Mouse (Mus musculus): Measurements from ENCODE around the gene Kif22. TPM values are rescaled to one million over a fixed set of nuclear protein-coding genes. Genes with fewer than 3 reads are reported as not detected.

Gene Kif22
- total RNA-seq, 2 experiments from 2014 or later: 1.7 to 2.4 TPM

DNA sequence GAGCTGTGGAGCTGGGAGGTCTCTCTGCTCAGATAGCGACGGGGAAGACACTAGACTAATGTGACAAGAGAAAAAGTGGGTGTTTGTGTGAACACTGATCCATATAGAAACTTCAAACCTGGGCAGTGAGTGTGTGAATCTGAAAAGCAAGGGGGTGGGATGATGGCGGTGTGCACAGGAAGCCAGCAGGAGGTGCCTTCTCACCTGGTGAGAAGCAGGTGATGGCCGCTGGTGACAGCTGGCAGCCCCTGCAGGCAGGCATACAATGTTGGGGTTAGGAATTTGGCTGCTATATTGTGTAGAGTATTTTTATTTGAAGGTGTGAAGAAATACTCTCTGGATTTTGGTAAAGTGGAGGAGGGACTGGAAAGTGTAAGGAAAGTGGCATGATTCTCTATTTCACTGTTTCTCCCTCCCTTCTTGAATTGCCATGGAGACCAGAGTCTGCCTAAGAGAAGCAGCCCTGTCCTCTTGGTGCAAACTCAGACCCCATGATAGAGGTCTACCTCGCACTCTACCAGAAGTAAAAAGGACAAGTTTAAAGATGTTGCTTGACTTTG, 12.8 kb upstream of the Kif22 start:
- no peak for DNase-seq (ENCODE audit: low spot score in 2 of 2)

DNA sequence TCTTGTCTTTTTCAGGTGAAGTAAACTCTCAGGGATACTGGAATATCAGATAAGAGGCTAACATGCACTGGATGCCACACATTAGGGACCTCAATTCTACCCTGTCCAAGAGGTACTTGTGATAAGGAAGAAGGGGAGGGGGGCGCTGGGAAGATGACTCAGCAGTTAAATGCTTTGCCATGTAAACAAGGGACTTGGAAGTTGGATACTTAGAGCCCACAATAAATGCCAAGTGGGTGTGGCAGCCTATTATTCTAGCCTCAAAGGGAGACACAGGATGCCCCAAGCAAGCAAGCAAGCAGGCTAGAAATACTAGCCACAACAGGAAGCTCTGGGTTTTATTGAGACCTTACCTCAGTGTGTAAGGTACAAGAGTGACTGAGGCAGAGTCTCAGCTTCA, 11.0 kb downstream of the Kif22 start:
- DNase-seq (ENCODE audit: low spot score in 2 of 2): no peak

DNA sequence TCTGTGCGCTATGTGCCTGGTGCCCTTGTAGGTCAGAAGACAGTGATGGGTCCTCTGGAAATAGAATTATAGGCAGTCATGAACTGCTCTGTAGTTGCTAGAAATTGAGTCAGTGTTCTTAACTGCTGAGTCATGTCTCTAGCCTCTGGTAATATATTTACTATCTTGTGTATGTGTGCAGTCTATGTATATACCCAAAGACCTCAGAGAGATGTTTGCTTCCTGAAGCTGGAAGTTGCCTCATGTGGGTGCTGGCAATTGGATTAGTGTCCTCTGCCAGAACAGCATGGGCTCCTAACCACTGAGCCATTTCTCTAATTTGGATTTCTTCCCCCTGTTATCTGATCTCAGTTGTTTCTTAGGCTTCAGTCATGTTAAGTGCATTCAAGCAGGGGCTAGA, 12.1 kb downstream of the Kif22 start:
- no peak for DNase-seq (ENCODE audit: low spot score in 2 of 2)

DNA sequence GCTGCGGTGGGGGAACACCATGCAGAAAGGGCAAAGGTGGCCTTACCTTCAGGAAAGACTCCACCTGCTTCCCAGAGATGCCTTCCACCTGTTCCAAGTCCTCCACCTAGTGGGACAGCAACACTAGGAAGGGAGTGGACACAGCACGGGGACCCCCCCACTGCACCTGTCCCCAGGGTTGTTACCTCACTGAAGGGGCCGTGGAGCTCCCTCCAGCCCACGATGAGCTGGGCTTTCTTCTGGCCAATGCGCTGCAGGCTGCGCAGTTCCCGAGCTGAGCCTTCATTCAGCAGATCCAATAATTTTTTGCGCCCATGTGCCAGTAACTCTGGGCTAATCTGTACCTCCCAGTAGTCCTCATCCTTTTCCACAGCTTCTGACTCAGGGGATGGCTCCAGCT, 14.4 kb downstream of the Kif22 start:
- DNase-seq (ENCODE audit: low spot score in 2 of 2): no peak

DNA sequence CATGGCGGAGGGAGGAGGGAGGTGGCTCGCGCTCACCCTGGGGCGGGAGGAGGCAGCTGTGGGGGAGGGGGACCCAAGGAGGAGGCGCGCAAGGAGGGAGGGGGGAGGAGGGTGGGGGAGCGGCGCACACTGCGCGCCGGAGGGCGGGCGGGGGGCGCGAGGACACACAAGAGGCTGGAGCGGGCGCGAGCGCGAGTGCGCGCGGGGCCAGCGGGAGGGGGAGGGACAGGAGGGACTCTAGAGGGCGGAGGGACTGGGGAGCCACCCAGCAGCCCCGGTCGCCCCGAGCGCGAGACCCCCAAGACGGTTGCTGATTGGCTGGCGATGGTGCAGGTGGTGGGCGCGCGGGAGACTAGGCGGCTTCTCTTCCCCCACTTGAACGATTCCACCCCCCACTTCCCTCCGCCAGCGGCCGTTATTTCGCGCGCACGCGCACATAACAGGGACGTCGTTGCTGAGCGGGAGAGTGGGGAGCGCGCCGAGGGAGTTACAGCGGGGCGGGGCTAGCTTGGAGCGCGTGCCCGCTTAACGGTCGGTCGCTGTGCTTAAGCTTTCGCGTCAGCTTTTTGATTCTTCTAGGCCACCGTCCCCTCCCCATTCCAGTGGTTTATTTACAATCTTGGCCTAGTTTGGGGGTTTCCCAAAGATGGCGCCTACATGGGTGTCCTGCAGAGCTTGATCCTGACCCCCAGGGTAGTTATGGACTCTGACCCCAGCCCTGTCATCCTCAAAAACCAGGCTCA, 15.1 kb downstream of the Kif22 start, which contains the start of gene Maz:
Maz (minus strand) TSS at position 54 of the 743 bp plus-strand sequence.
- peak; percentile 98 for DNase-seq (ENCODE audit: low spot score in 2 of 2)

DNA sequence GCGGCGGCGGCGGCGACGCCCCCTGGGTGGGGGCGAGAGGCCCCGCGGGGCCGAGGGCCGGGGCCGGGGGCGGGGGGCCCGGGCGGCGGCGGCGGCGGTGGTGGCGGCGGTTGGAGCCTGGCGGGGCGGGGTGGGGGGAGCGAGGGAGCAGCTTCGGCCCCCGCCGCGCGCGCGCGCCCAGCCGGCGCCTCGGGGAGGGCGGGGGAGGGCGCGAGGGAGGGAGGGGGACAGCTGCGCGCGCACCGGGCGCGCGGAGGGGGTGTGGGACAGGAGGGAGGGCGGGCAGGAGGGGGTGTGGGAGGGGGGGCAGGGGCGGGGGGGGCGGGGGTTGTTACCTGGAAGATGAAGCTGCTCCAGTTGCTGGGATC, 15.7 kb downstream of the Kif22 start:
- peak in 1 of 2 experiments; percentile 80 for DNase-seq (ENCODE audit: low spot score in 2 of 2)

DNA sequence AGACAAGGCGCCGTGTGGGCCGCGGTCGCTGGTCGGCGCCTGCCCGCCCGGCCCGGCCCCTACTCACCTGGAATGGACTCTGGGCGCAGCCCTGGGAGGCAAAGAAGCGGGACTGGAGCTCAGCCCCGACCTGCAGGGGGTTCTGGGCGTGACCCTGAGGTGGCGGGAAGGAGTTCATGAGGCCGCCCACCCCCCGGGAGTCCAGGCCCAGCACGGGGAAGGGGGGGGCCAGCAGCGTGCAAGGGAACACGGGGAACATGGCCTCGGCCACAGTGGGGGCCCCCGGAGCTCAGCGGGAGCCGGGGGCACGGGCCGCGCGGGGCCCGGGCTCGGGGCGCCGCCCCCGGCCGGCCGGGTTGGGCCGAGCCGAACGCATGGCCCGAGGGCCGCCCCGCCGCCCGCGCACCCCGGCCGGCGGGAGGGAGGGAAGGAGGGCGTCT, 16.1 kb downstream of the Kif22 start:
- peak; percentile 52 to 65 for DNase-seq (ENCODE audit: low spot score in 2 of 2)

DNA sequence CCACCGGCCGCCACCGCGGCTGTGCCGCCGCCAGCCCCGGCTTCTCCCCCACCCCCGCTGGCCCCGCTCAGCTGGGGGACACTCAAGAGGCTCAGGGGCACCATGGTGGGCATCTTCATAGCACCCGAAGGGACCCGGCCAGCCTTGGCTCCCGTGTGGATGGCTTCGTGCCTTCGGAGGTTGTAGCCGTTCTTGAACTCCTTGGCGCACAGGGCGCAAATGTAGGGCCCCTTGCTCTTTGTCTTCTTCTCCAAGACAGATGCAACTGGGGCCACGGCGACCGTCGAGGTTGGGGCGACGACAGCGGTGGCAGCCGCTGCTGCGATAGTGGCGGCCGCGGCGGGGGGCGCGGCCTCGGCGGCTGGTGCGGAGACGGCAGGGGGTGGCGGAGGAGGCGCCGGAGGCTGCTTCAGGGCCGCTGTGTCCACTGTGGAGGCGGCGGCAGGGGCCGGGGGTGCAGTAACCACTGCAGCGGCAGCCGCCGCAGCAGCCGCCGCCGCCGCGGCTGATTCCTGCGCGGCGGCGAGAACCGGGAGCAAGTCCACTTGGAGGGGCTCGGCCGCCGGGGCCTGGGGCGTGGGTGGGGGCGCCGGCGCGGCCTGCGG, 16.6 kb downstream of the Kif22 start:
- peak; percentile 59 to 67 for DNase-seq (ENCODE audit: low spot score in 2 of 2)

DNA sequence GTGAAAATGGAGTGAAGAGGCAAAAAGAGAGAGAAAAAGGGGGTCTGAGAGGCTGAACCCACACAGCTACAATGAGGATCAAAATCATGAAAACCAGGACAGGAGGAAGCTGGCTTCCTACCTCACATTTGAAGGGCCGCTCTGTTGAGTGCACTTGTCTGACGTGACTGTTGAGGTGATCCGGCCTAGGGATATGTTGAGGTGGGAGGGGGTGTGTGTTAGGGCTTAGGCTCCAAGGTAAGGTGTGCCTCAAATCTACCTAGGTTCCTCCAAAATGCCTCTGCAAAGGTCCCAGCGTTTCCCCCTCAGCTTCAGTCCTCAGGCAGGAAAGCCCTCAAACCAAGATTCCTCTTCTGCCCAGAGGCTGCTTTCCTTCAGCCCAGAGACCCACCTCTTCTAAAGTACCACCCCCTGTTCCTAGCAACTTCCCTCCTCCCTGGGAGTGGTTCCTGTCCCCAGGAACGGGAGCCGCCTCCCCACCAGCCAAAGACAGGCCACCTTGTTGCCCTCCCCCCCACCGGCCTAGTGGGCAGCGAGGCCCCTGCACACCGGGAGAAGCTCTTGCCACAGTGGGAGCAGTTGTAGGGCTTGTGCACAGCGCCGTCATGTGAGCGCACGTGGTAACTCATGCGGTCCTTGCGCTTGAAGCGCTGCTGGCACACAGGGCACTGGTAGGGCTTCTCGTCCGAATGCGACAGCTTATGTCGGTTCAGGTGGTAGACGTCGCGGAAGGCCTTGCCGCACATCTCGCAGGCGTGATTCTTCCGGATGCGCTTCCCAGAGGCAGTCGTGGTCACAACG, 17.3 kb downstream of the Kif22 start:
- peak; percentile 21 to 65 for DNase-seq (ENCODE audit: low spot score in 2 of 2)

DNA sequence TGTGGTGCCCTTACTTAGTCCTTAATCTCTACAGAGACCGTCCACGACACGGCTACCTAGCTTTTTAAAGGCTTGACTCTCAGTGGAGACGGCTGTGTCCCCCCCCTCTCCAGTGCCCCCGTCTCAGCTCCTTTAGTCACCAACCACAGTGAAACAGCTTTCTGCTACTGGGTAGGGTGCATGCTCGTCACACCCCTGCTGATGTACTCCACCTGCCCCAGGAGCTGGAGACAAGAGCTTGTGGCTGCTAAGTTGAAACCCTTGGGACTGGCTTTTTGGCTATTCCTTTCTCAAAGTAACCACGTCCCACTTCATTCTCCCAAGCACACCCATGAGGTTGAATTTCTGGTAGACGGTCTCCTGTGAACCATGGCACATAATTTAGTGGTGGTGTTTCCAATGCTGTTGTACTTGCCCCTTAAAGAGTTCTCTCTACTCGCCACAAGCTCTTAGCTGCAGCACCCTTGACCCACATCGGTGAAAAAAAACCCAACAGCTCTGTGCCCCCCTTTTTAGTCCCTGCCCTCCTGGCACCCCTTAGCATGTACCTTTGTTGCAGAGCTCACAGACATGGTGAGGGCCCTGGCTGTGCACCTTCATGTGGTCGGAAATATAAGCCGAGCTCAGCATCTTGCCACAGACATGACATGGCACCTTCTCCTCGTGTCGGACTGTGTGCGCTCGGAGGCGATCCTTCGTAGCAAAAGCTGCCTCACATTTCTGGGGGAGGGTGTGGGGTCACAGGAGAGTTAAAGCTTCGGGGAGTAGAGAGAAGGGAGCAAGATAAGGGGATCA, 18.2 kb downstream of the Kif22 start:
- DNase-seq (ENCODE audit: low spot score in 2 of 2): peak in 1 of 2 experiments; percentile 25

DNA sequence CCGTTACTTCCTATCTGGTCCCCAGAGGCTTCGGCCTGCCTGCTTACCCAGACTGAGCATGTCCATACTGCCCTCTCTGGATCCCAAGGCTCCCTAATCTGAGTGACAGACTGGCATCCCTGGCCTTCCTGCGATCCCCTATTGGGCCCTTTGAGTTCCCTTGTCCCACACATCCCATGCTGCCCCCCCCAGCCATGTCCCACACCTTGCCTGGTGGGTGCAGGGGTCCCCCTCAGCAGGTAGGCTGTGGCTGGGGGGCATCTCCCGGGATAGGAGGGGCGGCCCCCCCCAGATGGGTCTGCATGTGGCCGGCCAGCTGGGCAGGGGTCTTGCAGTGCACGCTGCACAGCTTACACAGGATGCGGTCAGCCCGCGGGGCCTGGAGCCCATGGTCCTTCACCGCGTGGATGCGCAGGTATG, 19.0 kb downstream of the Kif22 start:
- no peak for DNase-seq (ENCODE audit: low spot score in 2 of 2)

DNA sequence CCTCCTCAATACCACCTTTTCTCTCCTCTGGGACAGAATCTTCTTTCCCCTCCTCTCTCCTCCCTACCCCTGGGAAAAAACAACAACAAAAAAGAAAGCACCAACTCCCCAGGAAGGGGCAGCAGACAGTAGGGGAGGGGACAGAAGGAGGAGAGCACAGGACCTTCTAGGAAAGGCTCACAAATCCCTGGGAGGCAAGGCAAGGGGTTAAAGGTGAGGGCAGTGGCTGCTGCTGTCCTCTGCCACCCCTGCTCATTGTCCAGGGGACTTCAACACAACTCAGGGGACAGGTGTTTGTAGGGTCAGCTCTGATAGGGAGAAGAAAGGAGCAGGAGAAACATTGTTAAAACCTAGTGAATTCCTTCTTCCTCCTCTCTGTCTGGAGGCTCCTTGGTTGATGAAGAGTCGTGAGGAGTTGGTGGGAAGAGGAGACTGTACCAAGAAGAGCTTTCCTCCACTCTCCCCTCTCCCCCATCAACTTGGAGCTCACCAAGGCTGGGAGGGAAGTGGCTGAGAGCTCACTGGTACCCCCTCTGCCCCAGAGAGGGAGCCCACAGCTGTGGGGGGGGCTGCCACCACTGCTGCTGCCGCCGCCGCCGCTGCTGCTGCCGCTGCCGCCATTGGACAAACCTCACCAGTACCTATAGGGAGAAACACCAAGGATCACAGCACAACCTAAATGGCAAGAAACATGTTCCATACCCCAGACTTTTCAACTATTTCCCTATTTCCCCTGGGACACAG, 19.6 kb downstream of the Kif22 start:
- DNase-seq (ENCODE audit: low spot score in 2 of 2): no peak

DNA sequence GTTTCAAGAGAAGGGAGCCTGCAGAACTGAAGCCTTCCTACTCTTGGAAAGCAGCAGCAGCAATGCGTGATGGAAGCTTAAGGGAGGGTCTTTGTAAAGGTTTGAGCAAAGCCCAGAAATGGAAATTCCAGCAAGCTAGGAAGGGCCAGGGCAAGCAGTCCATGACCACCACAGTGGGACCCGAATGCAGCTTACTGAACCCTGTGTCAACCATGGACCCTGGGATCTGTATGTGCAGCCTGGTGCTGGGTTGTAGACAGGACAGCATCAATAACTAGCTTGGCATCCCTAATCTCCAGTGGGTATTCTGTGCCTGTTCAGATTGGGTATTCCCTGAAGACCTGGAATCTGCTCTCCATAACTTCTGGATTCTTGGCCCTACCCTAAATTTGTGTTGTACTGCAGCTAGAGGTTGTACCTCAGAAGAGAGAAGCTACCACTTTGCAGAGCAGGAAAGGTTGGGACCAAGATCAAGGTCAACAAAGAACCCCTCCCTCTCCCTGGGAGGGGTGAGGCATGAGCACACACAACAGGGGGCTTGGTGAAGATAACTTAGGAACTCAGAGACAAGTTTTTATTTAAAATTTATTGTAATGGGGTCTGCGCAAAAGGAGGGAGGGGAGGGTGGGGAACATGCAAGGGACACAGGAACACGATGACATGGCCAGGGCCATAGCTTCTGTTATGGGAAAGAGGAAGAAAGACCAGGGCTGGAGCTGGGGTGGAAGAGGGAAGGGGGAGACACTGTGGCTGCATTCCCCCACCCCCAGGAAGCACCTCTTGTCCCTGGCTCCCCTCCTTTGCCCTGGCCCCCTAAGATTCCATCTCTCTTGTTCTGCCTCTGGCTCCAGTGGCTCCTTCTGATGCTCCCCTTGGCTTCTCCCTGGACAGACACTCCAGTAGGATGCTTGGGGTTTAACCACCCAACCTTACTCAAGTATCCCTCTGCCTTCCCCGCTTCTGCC, 20.4 kb downstream of the Kif22 start:
- DNase-seq (ENCODE audit: low spot score in 2 of 2): no peak

DNA sequence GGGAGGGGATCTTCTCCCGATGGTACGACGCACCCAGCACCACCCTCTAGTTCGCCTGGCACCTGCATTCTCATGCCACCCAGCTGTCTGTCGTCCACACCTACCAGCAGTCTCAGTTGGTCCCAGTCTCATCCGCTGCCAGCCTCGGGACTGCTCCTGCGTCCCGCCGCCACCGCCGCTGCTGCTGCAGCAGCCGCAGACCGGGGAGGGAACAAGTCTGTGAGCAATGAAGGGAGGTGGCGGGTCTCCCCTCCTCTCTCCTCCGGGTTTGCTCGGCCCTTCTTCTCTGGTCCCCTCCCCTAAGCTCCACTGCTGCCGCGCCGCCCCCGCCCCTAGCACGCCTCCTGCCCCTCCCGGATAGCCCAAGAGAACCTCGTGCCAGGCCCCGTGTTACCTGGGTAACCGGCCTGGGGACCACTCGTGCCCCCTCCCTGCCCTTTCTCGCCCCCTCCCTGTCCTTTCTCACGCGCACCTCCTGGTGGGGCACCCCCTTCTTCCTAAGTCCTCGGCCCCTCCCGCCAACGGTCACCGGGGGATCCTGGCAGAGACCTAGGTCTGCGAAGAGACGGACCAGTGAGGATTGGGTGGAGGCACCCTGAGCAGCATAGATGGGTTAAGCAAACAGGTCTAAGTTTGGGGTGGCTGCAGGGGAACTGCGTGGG, 21.2 kb downstream of the Kif22 start, which contains the start of the genes Gm42742 and Prrt2:
Gm42742 (minus strand) TSS at position 197 of the 662 bp plus-strand sequence.
Prrt2 (minus strand) TSS at position 311 of the 662 bp plus-strand sequence.
- peak in 1 of 2 experiments; percentile 34 for DNase-seq (ENCODE audit: low spot score in 2 of 2)

DNA sequence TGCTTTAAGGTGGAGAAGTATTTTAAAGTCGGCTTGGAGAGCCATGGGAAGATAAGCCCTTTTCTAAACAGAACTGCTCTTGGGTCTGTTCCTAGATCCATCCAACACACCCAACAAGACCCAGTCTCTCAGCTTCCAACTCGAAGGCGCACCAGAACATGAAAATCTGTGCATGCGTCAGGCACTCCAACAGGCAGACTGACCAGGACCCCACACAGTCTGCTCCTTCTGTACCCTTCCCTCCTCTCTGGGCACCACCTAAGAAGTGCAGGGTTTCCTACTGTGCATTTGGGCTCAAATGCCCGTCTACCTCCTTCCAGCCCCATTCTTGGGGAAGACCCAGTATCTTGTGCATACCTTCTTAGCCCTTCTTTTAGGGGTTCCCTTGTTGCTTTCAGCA, 21.8 kb downstream of the Kif22 start:
- DNase-seq (ENCODE audit: low spot score in 2 of 2): no peak

DNA sequence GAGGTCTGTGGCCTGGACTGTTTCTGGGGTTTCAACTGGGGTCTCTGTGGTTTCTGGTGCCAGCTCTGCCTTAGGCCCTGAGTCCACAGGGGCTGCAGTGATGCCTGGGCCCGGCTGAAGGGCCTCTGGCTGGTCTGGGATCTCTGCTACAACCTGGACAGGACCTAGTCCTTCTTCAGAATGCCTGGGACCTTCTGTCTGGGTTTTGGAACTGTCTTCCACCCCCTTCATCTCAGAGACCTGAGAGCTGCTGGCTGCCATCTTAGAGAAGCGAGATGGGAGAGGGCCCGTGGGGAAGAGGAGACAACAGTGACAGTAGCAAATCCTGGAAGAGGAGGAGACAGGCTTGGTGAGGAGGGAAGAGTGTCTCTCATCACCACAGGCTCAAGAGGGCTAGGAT, 22.2 kb downstream of the Kif22 start:
- no peak for DNase-seq (ENCODE audit: low spot score in 2 of 2)

DNA sequence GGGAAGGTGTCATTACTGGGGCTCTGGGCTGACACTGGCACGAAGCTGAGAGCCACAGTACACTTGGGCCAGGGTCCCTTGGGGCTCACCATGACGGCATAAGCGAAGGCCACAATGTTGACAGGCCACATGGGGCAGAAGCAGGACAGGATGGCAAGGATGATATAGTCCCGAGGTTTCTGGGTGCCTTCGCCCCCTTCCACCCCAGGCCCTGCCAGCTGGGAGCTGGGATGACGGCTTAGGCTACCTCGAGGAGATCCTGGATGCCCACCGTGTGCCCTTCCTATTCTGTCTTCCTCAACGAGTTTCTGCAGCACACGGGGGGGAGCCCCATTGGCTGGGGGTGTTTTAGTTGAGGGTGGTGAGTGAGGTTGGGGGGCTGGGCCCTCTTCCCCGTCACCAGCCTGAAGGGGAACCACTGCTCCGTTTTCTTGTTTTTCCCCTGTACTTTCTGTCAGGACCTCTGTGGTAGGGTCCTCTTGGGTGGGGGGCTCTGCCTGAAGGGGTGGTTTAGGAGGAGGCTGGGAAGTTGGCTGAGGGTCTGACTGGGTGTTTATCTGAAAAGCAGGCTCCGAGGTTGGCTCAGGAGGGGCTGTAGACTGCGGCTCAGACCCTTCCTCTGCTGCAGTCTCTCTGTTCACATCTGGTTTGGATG, 22.8 kb downstream of the Kif22 start:
- no peak for DNase-seq (ENCODE audit: low spot score in 2 of 2)
